Mouse (Mus musculus) lung, postnatal 0 days (tissue): Measurements from ENCODE around the gene Cd4.

Experiments used
- CTCF ChIP-seq: IDR thresholded peaks from 2 replicates; pipeline ENCODE4 v1.5.1; 2016; ENCODE audit warnings: antibody characterized with exemption, mild to moderate bottlenecking
- EP300 ChIP-seq: IDR thresholded peaks from 2 replicates; pipeline ENCODE4 v1.6.1; 2016; ENCODE audit warnings: antibody characterized with exemption, mild to moderate bottlenecking, control low read depth

- TF ChIP-seq CTCF (no peak), EP300 (no peak)
Observed at GRCm38 (mm10) chr6:124817125-124817524, 70.9 kb downstream of the Cd4 start.
